Mouse (Mus musculus): Measurements from ENCODE around the gene 1700029F12Rik. TPM values are rescaled to one million over a fixed set of nuclear protein-coding genes. Genes with fewer than 3 reads are reported as not detected.

The 1700029F12Rik gene
- polyA plus RNA-seq, 1 experiment from 2014 or later = not detected

DNA sequence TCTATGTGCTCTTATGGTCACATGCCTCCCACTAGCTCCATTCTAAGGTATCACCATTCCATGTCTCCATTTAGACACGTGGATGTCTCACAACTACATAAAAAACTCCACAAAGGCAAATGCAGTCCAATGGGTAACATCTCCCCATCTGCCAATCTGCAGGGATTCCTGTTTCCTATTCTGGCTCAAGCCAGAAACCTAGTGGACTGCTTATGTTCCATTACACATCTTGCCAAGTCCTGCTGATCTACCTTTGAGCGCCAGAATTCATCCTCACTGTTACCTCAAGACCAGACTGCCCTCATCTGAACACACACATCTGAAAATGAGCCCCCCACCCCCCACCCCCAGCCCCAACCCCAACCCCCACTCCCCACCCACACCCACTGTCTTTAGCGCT, 28.0 kb upstream of the 1700029F12Rik start:
- H3K4me3 ChIP-seq (ENCODE audit: inconsistent target) = no peak overlapping the region
- H3K27ac ChIP-seq = no peak overlapping the region
- no peaks in the 10 kb centered on the region for H3K36me3 ChIP-seq (ENCODE audit: inconsistent target)
- WGBS (ENCODE audit: missing documents) = 92% methylated on average over 3 of the region's 3 CpGs
- H3K79me2 ChIP-seq (ENCODE audit: inconsistent target) = no peaks in the 10 kb centered on the region

DNA sequence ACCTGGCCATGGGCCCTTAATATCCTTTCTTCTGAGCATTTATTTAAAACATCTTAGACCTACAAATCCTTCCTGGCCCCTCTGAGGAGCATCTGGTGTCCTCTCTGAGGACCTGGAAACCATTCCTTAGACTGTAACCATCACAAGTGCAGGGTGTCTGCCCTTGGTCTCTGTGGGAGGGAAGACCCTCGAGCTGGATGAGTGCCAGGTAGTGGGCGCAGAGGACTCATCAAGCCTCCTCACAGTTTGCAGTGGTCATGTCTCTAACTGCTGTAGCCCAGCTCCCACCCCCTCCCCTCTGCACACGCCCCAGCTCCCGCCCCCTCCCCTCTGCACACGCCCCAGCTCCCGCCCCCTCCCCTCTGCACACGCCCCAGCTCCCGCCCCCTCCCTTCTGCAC, 26.2 kb upstream of the 1700029F12Rik start:
- H3K79me2 ChIP-seq (ENCODE audit: inconsistent target) = no peaks in the 10 kb centered on the region
- H3K27ac ChIP-seq = no peak overlapping the region
- no peak overlapping the region for H3K4me3 ChIP-seq (ENCODE audit: inconsistent target)
- 86% methylated on average over 2 of the region's 8 CpGs for WGBS (ENCODE audit: missing documents)
- no peaks in the 10 kb centered on the region for H3K36me3 ChIP-seq (ENCODE audit: inconsistent target)

DNA sequence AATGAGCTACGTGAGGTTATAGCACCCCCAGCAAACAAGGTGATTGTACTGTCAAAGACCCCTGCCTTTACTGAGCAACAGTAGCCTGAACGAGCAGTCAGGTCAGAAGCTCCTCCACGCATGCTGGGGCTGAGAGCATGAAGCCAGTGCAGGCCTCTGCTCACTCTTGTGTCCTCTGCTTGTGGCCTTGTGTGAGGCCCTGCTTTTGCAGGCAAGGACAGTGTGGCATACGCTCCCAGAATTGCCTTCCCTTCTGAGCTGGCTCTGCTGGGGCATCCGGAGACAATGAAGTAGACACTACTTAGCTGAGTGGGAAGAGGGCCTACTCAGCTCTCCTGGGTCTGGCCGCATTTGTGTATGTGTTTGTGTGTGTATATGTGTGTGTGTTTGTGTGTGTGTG, 25.6 kb upstream of the 1700029F12Rik start:
- no peak overlapping the region for H3K4me3 ChIP-seq (ENCODE audit: inconsistent target)
- no peaks in the 10 kb centered on the region for H3K79me2 ChIP-seq (ENCODE audit: inconsistent target)
- no peaks in the 10 kb centered on the region for H3K36me3 ChIP-seq (ENCODE audit: inconsistent target)
- no peak overlapping the region for H3K27ac ChIP-seq
- WGBS (ENCODE audit: missing documents) = 96% methylated on average over 6 of the region's 6 CpGs

DNA sequence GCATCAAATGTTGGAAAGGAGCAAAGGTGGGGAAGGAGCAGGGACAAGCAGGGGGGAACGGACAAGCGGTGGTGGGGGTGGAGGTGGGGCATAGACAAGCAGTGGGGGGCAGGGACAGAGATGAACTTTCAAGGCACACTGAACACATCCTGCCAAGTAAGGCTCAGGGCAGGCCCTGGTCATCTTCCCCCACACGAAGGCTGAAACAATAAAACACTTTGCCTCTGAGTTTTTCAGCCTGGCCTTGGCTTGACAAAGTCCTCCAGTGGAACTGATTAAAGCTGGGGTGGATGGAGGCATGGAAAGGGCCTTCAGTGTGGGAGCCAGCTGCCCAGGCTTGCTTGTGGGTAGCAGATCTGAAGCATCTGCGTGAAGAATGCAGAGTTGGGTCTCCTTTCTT, 23.7 kb upstream of the 1700029F12Rik start:
- 97% methylated on average over 4 of the region's 4 CpGs for WGBS (ENCODE audit: missing documents)
- no peaks in the 10 kb centered on the region for H3K79me2 ChIP-seq (ENCODE audit: inconsistent target)
- H3K4me3 ChIP-seq (ENCODE audit: inconsistent target) = no peak overlapping the region
- H3K27ac ChIP-seq = no peak overlapping the region
- H3K36me3 ChIP-seq (ENCODE audit: inconsistent target) = no peaks in the 10 kb centered on the region

DNA sequence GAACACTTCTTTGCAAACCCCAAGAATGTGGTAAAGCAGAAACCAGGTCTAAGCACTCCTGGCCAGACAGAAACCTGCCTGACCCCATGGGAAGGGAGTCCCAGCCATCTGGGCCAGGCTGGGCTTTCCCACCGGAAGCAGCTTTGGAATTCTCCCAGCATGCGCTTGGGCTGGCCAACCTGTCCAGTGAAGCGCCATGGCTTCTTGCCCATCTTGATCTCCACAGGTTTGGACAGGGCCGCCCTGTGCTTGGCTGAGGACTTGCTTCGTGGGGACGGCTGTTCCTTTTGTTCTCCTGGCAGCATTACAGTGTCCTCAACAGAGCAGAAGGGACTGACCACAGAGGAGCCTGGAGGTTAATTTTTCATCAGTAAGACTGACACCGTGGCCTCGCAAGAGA, 19.7 kb upstream of the 1700029F12Rik start:
- no peaks in the 10 kb centered on the region for H3K36me3 ChIP-seq (ENCODE audit: inconsistent target)
- H3K27ac ChIP-seq = no peak overlapping the region
- H3K79me2 ChIP-seq (ENCODE audit: inconsistent target) = no peaks in the 10 kb centered on the region
- WGBS (ENCODE audit: missing documents) = 65% methylated on average over 8 of the region's 8 CpGs
- no peak overlapping the region for H3K4me3 ChIP-seq (ENCODE audit: inconsistent target)

DNA sequence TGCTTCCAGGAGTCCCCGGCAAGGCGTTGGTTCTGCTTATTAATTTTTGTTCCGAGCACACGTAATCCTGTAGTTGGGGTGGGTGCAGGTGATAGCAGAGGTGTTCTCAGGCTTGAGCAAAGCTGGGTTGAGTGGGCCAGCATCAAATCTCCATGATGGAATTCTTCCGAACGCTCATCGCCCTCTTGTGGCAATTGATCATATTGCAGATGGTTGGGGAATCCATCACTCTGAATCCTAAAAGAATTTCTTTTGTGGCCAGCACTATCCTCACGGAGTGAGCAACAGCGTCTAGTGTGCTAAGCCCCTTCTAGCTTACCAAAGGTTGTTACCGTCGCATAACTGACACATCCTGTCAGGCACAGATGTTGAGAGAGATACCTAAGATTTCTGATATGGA, 18.5 kb upstream of the 1700029F12Rik start:
- Histone ChIP-seq H3K79me2 (ENCODE audit: inconsistent target) (no peaks in the 10 kb centered on the region), H3K27ac (no peak overlapping the region), H3K4me3 (ENCODE audit: inconsistent target) (no peak overlapping the region), H3K36me3 (ENCODE audit: inconsistent target) (no peaks in the 10 kb centered on the region)
- 13% methylated on average over 11 of the region's 11 CpGs for WGBS (ENCODE audit: missing documents)

DNA sequence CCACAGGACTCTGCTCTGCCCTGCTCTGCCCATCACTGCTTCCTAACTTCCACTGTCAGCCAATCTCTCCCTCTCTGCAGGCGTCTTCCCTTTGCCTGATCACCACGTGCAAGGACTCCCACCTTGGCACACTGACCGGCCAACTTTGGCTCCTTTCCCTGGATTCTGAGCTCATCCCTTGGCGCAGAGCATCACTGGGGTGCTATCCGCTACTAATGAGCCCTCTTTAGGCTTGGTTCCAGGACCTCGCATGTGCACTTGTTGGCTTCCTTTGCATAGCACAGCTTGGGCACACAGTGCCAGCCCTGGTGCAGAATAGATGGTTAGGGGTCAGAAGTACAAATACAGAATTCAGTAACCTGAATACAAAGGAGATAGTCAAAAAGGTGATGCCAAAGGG, 17.0 kb upstream of the 1700029F12Rik start:
- Histone ChIP-seq H3K27ac (no peak overlapping the region), H3K4me3 (ENCODE audit: inconsistent target) (no peak overlapping the region), H3K79me2 (ENCODE audit: inconsistent target) (no peaks in the 10 kb centered on the region), H3K36me3 (ENCODE audit: inconsistent target) (no peaks in the 10 kb centered on the region)
- 91% methylated on average over 6 of the region's 6 CpGs for WGBS (ENCODE audit: missing documents)

DNA sequence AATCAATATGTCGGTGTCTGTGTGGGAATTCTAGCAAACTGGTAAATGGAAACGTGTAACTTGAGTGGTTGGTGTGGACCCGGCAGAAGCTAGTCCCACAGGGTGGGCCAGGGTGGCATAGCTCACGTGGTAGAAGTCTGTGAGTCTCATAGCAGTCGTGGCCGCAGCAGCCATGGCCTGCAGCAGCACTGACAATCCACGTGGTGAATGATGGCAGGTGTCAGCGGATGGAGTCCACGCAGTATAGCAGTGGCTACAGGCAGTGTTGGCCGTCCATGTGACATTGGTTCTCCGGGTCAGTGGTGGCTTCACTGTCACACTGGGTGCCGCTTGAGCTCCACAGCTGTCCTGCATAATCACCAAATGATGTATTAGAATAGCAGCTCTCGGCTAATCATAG, 4.1 kb downstream of the 1700029F12Rik start:
- Histone ChIP-seq H3K4me3 (ENCODE audit: inconsistent target) (no peak overlapping the region), H3K79me2 (ENCODE audit: inconsistent target) (no peaks in the 10 kb centered on the region), H3K27ac (no peak overlapping the region), H3K36me3 (ENCODE audit: inconsistent target) (no peaks in the 10 kb centered on the region)
- 93% methylated on average over 13 of the region's 13 CpGs for WGBS (ENCODE audit: missing documents)

DNA sequence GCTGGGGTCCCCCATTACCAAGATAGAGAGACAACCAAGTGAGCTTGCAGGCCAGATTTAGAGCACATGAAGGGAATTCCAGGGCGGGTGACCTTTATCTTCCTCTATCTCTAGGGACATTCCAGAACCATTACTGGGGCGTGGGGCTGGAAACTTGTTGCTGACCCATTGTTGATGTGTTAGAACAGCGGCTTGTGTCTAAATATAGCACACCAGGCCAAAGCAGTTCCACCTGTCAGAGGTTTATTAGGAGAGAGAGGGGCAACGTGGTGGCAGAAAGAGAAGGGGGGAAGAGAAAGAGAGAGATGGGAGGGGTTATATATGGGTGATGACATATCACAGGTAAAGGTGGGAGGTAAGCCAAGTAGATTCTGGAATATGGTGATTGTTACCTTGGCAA, 12.3 kb downstream of the 1700029F12Rik start:
- Histone ChIP-seq H3K79me2 (ENCODE audit: inconsistent target) (no peaks in the 10 kb centered on the region), H3K36me3 (ENCODE audit: inconsistent target) (no peaks in the 10 kb centered on the region), H3K4me3 (ENCODE audit: inconsistent target) (no peak overlapping the region), H3K27ac (no peak overlapping the region)
- 70% methylated on average over 4 of the region's 4 CpGs for WGBS (ENCODE audit: missing documents)

DNA sequence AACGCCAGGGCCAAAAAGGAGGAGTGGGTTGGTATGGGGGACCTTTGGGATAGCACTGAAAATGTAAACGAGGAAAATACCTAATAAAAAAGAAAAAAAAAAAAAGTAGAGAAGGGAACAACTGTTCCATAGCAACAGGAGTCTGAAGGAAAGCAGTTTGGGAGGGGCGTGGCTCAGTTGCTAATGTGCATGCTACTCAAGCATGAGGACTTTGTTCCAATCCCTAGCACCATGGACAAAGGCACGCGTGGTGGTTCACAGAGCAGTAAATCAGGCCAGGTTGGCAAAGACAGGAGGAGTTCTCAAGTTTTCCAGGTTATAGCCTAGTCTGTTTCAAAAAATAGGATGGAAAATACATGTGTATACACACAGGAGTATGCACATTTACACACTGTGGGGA, 14.0 kb downstream of the 1700029F12Rik start:
- Histone ChIP-seq H3K4me3 (ENCODE audit: inconsistent target) (no peak overlapping the region), H3K36me3 (ENCODE audit: inconsistent target) (no peaks in the 10 kb centered on the region), H3K79me2 (ENCODE audit: inconsistent target) (no peaks in the 10 kb centered on the region), H3K27ac (no peak overlapping the region)
- 90% methylated on average over 4 of the region's 5 CpGs for WGBS (ENCODE audit: missing documents)

DNA sequence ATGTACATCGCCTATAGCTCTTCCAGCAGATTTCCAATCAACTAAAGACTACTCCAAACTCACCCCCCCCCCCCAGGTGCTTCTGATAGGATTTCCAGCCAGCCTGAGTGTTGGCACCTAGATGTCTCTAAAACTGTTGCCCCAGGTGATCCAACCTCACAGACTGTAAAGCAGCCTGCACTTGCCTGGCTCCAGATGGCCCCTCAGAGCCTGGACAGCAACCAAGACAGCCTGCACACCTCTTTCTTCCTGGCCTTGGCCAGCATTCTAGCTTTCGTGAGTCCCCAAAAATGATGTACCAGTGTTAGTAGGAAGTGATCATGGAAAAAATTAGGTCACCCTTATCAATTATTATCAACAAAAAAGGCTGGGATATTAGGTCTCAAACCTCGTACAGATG, 16.5 kb downstream of the 1700029F12Rik start:
- H3K27ac ChIP-seq = no peak overlapping the region
- H3K79me2 ChIP-seq (ENCODE audit: inconsistent target) = no peaks in the 10 kb centered on the region
- no peaks in the 10 kb centered on the region for H3K36me3 ChIP-seq (ENCODE audit: inconsistent target)
- H3K4me3 ChIP-seq (ENCODE audit: inconsistent target) = no peak overlapping the region
- 82% methylated on average over 3 of the region's 3 CpGs for WGBS (ENCODE audit: missing documents)

DNA sequence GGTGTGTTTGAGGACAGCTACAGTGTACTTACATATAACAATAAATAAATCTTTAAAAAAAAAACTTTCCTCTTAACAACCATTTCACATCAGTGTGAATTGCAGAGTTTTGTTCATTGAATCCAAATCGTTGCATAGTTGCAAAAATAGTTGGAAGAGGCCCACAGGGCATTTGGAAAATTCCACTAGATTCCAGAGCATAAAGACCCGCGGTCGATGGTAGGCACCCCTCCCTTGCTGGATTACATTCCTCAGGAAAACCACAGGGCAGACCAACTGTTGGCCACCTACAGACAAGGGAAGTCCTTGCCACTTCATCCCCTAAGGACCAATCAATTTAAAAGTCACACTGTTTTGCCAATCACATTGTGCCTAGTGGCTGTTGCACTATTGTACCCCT, 19.8 kb downstream of the 1700029F12Rik start:
- Histone ChIP-seq H3K4me3 (ENCODE audit: inconsistent target) (no peak overlapping the region), H3K27ac (no peak overlapping the region), H3K36me3 (ENCODE audit: inconsistent target) (no peaks in the 10 kb centered on the region), H3K79me2 (ENCODE audit: inconsistent target) (no peaks in the 10 kb centered on the region)
- WGBS (ENCODE audit: missing documents) = 50% methylated on average over 4 of the region's 4 CpGs

DNA sequence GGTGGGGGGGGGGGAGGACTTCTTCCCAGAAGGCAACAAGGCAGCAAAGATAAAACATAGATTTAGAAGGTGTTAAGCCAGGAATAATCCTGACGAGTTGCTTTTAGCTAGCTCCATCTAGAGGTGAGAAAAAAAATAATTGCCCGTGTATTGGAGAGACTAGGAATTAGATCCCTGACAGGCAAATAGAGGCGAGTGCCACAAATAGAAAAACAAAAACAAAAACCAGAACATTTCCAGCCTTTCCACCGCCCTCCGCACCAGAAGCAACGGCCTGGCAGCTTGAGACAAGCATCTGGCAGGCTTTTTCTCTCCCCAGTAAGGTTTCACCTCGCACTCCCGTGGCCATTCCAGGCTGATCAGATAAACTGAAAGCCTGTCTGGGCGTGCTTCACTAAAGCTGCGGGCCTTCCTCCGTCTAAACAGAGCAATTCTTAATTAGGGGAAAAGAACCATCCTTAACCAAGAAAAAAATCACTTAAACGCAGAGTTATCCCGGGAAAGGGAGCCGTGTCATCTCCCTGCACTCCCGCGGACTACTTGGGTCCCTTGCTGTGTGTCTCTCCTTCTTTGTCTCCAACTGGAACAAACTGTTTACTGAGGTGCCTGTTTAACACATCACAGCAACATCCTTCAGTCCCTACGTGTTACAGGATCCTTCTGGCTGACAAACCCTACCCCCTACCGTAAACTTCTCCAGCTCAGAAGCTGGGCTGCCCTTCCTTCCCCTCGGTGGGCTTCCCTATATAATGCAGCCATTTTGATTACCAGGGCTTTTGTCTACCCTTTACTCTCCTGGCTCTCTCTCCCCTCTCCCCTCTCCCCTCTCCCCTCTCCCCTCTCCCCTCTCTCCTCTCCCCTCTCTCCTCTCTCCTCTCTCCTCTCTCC, 25.7 kb downstream of the 1700029F12Rik start:
- H3K79me2 ChIP-seq (ENCODE audit: inconsistent target) = no peaks in the 10 kb centered on the region
- H3K36me3 ChIP-seq (ENCODE audit: inconsistent target) = no peaks in the 10 kb centered on the region
- H3K27ac ChIP-seq = no peak overlapping the region
- WGBS (ENCODE audit: missing documents) = 0% methylated on average over 18 of the region's 19 CpGs
- H3K4me3 ChIP-seq (ENCODE audit: inconsistent target) = peak overlapping the region; percentile 36

DNA sequence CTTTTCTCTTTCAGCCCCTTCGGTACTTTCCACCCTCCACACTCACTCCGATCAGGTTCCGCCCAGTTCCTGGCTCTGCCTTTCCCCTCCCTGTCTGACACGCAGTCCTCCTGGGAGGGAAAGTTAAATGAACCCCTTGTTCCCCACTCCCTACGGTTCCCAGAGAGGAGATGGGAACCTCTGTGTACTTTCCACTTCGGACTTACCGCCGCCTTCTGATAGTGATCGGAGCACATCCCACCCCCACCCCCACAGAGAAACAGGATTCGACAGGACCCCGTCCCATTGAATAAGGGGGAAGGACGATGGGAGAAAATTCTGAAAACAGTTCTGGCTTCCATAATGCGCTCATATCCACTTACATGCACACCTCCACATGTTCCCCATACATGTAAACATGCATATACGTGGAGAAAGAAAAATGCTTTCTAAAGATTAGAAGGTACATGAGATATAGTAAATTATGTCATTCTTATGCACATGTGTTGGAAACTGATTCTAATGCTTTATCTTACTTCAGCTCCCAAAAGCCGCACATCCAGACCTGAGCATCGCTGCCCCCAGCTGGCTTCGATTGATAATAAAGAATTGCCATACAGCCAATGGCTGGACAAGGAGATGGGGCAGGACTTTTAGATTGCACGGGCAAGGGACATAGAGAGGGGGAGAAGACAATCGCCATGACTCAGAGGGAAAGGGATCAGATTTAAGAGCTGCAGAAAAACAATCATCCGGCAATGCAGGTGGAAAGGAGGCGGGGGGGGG, 26.5 kb downstream of the 1700029F12Rik start:
- Histone ChIP-seq H3K79me2 (ENCODE audit: inconsistent target) (no peaks in the 10 kb centered on the region), H3K4me3 (ENCODE audit: inconsistent target) (no peak overlapping the region; the same call in 1 of the 2 replicates), H3K36me3 (ENCODE audit: inconsistent target) (no peaks in the 10 kb centered on the region), H3K27ac (no peak overlapping the region)
- 1% methylated on average over 19 of the region's 21 CpGs for WGBS (ENCODE audit: missing documents)

DNA sequence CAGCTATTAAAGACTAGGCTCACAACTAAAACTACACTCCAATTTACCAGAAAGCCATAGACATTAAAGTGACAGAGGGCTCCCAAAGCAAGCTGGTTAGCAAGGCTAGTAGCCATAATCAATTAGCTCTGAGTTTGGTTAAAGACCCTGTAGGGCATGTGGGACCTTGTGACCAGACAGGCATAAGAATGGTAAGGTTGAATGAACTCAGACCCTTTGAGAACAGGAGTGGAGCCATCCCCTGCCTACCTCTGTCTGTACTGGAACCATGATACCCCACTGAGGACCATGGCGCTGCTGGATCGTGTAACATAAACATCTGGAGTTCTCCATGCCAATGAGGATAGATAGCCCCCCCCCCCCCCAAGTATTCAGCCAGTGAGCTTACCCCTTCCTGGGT, 27.4 kb downstream of the 1700029F12Rik start:
- 92% methylated on average over 2 of the region's 2 CpGs for WGBS (ENCODE audit: missing documents)
- Histone ChIP-seq H3K36me3 (ENCODE audit: inconsistent target) (no peaks in the 10 kb centered on the region), H3K4me3 (ENCODE audit: inconsistent target) (no peak overlapping the region), H3K79me2 (ENCODE audit: inconsistent target) (no peaks in the 10 kb centered on the region), H3K27ac (no peak overlapping the region)
